Mouse (Mus musculus) ES-E14 (cell line): Measurements from ENCODE around the gene Eefsec. TPM values are rescaled to one million over a fixed set of nuclear protein-coding genes. Genes with fewer than 3 reads are reported as not detected.

Experiments used
- DNase-seq: peaks from one replicate; pipeline ENCODE4 v3.0.0-alpha.2; 2013; ENCODE audit warnings: low read depth, low spot score
- H3K27ac ChIP-seq: 2 replicates; pipeline ENCODE4 v1.5.1; 2012; ENCODE audit warnings: low read depth, mild to moderate bottlenecking, low read length, moderate library complexity, mixed read lengths; ENCODE audit not compliant: poor library complexity, insufficient read depth, severe bottlenecking
- H3K36me3 ChIP-seq: 2 replicates; pipeline ENCODE4 v1.6.1; 2012; ENCODE audit warnings: mild to moderate bottlenecking, low read length, moderate library complexity, mixed read lengths; ENCODE audit not compliant: control insufficient read depth, poor library complexity, insufficient read depth, severe bottlenecking
- H3K4me1 ChIP-seq, 2 experiments: fragments of 150-350 bp in 1 of 2; sonication (generic) in 1 of 2; 2 replicates each; pipeline ENCODE4 v1.6.1; 2012; ENCODE audit warnings: low read length in 2 of 2, mild to moderate bottlenecking in 1 of 2, mixed read lengths in 1 of 2; ENCODE audit not compliant: control insufficient read depth in 2 of 2, insufficient read depth in 2 of 2, poor library complexity in 1 of 2
- H3K4me3 ChIP-seq, 2 experiments: fragments of 150-350 bp in 1 of 2; sonication (generic) in 1 of 2; 2 replicates each; pipeline ENCODE4 v1.5.1; 2012; ENCODE audit warnings: low read length in 2 of 2, low read depth in 1 of 2, mild to moderate bottlenecking in 1 of 2, mixed read lengths in 1 of 2; ENCODE audit not compliant: insufficient read depth in 1 of 2, poor library complexity in 1 of 2, severe bottlenecking in 1 of 2
- H3K9ac ChIP-seq: 2 replicates; pipeline ENCODE4 v1.6.1; 2012; ENCODE audit warnings: low read depth, mild to moderate bottlenecking, low read length, mixed read lengths; ENCODE audit not compliant: poor library complexity, insufficient read depth, severe bottlenecking
- H3K9me3 ChIP-seq: fragments of 150-350 bp; sonication (generic); 2 replicates; pipeline ENCODE4 v1.6.1; 2012; ENCODE audit warnings: low read depth, mild to moderate bottlenecking, low read length; ENCODE audit not compliant: control insufficient read depth, insufficient read depth
- CHD2 ChIP-seq: IDR thresholded peaks from 2 replicates; pipeline ENCODE4 v1.6.1; 2014; ENCODE audit warnings: mild to moderate bottlenecking, low read depth, low read length, inconsistent platforms
- HCFC1 ChIP-seq: IDR thresholded peaks from 2 replicates; pipeline ENCODE4 v1.6.1; 2012; ENCODE audit warnings: low read length, inconsistent platforms, borderline replicate concordance; ENCODE audit not compliant: insufficient read depth
- MAFK ChIP-seq: IDR thresholded peaks from 2 replicates; pipeline ENCODE4 v1.6.1; 2014; ENCODE audit warnings: mild to moderate bottlenecking, low read depth, low read length, inconsistent platforms; ENCODE audit not compliant: insufficient read depth
- ZC3H11A ChIP-seq: IDR thresholded peaks from 2 replicates; pipeline ENCODE4 v1.6.1; 2012; ENCODE audit warnings: low read depth, mild to moderate bottlenecking, inconsistent platforms, low read length, borderline replicate concordance
- ZNF384 ChIP-seq: IDR thresholded peaks from 2 replicates; pipeline ENCODE4 v1.6.1; 2012; ENCODE audit warnings: low read depth, low read length, inconsistent platforms
- in situ Hi-C, 2 experiments: fragments of 600-800 bp; cut with MboI; formaldehyde crosslinking; loops; one replicate each; pipeline ENCODE4 v1.15.1; 2025; ENCODE audit warnings: low sequenced_read_pairs in 2 of 2, inconsistent platforms in 1 of 2; ENCODE audit not compliant: unreplicated experiment in 2 of 2
- total RNA-seq: library from RNA; depleted of rRNA; stranded (reverse); fragments of 300-350 nt; gene quantifications from 2 replicates; pipeline ENCODE4 v1.2.3, GENCODE M21; 2012; rRNA removed

Eefsec gene
- total RNA-seq: 26.2 and 27.9 TPM in 2 replicates

DNA sequence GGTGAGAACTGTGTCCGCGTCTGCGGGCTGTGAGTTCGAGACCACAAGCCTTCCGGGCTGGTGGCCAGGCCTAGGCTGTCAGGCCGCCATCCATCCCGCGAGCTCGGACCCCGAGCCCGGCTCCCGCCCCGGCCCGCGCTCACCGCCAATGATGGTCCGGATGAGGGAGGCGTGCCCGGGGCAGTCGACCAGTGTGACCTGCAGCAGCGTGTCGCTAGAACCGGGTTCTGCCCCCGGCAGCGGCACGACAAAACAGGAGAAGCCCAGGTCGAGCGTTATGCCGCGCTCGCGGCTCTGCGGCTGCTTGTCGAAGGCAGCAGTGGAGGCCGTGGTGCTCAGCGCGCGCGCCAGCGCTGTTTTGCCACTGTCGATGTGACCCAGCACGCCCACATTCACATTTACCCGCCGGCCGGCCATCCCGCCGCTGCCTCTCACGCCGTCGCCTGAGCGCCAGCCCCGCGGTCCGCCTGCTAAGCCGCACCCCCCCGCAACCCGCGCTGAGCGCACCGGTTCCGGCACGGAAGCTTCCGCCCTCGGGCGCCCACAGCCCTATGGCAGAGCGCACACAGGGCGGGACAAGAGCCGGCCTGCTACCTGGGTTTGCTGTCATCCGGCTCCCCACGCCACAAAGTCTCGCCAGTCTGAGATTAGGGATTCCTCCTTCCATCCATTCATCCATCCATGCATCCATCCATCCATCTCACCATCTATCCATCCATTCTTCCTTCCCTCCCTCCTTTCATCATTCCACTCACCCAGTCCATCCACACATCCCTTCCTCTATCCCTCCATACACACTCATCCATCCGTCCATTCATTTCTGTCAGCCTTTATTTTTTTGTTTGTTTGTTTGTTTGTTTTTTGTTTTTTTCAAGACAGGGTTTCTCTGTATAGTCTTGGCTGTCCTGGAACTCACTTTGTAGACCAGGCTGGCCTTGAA, at the start of gene Eefsec:
Gene Eefsec, minus strand, starts transcription at position 477 of the 940 bp plus-strand sequence.
- in situ Hi-C loops: no loop called here
- TF ChIP-seq ZC3H11A: 0 out of 2 replicates have a peak, but pooled peaks have one; percentile 1
- TF ChIP-seq HCFC1: peak; percentile 83
- TF ChIP-seq MAFK: no peak
- no peaks in the 10 kb centered on the region for H3K9me3 ChIP-seq

GRCm38 (mm10) chr6:88493712-88494111, 47.4 kb upstream of the Eefsec start:
- in situ Hi-C loops: no loop called here
- Histone ChIP-seq H3K27ac (no peak overlapping the region), H3K36me3 (peaks cover 46% of the 10 kb centered on the region), H3K4me3 (no peak overlapping the region), H3K9ac (no peak overlapping the region), H3K9me3 (no peaks in the 10 kb centered on the region), H3K4me1 (no peaks in the 10 kb centered on the region)
- TF ChIP-seq ZC3H11A (no peak), MAFK (no peak)
- no peak for DNase-seq

More for the DNA sequence above, at the start of gene Eefsec:
- peak within 1 kb of the TSS; percentile 90 for H3K9ac ChIP-seq
- H3K36me3 ChIP-seq: no peaks in the 10 kb centered on the region; the same call in 1 of the 2 replicates
- DNase-seq: peak; percentile 52
- peaks cover 6 to 11% of the 10 kb centered on the region in 2 experiments for H3K4me1 ChIP-seq
- H3K27ac ChIP-seq: 0 out of 2 replicates have a peak within 1 kb of the TSS, but pooled peaks have one; percentile 26
- H3K4me3 ChIP-seq: peak within 1 kb of the TSS; percentile 87 to 95

GRCm38 (mm10) chr6:88490629-88491354, 44.5 kb upstream of the Eefsec start:
- H3K9me3 ChIP-seq: no peaks in the 10 kb centered on the region
- no peaks in the 10 kb centered on the region for H3K4me1 ChIP-seq
- no peak overlapping the region for H3K4me3 ChIP-seq
- in situ Hi-C loops: no loop called here
- no peak overlapping the region for H3K9ac ChIP-seq
- H3K36me3 ChIP-seq: peaks cover 49% of the 10 kb centered on the region
- no peak for DNase-seq
- TF ChIP-seq MAFK (no peak), CHD2 (no peak), ZNF384 (no peak), ZC3H11A (no peak), HCFC1 (no peak)
- H3K27ac ChIP-seq: no peak overlapping the region

DNA sequence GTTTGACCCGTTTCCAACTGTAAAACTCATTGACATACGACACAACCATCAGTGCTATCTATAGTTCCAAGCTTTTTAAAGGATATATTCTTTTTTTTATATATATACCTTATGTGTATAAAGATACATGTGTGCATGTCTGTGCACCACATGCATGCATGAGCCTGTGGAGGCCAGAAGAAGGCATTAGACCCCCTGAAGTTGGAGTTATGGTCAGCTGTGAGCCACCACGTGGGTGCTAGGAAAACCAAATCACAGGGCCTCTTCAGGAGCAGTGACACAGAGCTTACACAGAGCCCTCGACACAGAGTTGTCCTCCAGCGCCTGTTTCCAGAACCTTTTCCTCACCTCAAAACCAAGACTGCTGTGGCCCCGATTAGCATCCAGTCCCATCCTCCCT, 43.5 kb upstream of the Eefsec start:
- DNase-seq: no peak
- peaks cover 58% of the 10 kb centered on the region for H3K36me3 ChIP-seq
- in situ Hi-C loops: no loop called here

More for the DNA sequence above, 43.5 kb upstream of the Eefsec start:
- Histone ChIP-seq H3K4me1 (peaks cover 3 to 4% of the 10 kb centered on the region in 2 experiments; a peak in 1 of 4 replicates), H3K9ac (no peak overlapping the region), H3K9me3 (no peaks in the 10 kb centered on the region), H3K4me3 (no peak overlapping the region), H3K27ac (no peak overlapping the region)
- TF ChIP-seq ZNF384 (no peak), HCFC1 (no peak), ZC3H11A (no peak), MAFK (no peak), CHD2 (no peak)
